Mouse (Mus musculus) granulocyte monocyte progenitor cell, adult 5-6 weeks (primary cell): ENCODE results near the gene Azgp1. TPM values are rescaled to one million over a fixed set of nuclear protein-coding genes. Genes with fewer than 3 reads are reported as not detected.
"Not testable (repeated sequence)": the region's sequence is repeated elsewhere in the genome, so short reads cannot be mapped to it uniquely, and the experiment has no call there.

Experiments used
- ATAC-seq: replicated peaks from 2 replicates; pipeline ENCODE4 v1.8.0; 2016; ENCODE audit warnings: mild to moderate bottlenecking, moderate TSS enrichment, inconsistent platforms; ENCODE audit not compliant: poor library complexity, severe bottlenecking
- total RNA-seq, 2 experiments: library from RNA; stranded (forward) in 1 of 2; stranded (reverse) in 1 of 2; fragments of 200-712, 200-1000 nt in 1 of 2; fragments of >200 nt in 1 of 2; fragmentation: Nextera tagmentation in 1 of 2; gene quantifications; 2 replicates each; pipeline ENCODE4 v1.2.3; 2014 to 2017

The Azgp1 gene
- total RNA-seq (2014; fragmentation: Nextera tagmentation) (not detected in 2 replicates), total RNA-seq (2017) (not detected in 2 replicates)

- no peak for ATAC-seq
Observed at GRCm38 (mm10) chr5:137981300-137981699, at the start of gene Azgp1. Azgp1 (plus strand) TSS chr5:137981520.

GRCm38 (mm10) chr5:137933934-137934333 lies 47.4 kb upstream of the Azgp1 start:
- ATAC-seq = not testable (repeated sequence)

DNA sequence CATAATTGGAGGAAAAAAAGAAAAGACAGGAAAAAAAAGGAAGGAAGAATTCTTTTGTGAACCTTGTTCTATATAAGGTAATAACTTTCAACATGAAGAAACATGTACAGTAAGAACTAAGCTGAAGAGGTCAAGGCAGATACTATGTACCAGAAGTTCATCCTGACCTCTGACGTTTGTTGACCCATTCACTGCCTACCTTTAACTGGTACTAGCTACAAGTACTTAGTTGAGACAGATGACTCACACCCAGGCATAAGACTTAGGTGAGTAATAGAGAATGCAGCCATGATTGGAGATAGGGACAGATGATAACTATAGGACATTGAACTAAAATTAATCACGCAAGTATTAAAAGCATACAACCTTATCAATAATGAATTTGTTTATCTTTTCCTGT lies 44.8 kb upstream of the Azgp1 start:
- no peak for ATAC-seq

DNA sequence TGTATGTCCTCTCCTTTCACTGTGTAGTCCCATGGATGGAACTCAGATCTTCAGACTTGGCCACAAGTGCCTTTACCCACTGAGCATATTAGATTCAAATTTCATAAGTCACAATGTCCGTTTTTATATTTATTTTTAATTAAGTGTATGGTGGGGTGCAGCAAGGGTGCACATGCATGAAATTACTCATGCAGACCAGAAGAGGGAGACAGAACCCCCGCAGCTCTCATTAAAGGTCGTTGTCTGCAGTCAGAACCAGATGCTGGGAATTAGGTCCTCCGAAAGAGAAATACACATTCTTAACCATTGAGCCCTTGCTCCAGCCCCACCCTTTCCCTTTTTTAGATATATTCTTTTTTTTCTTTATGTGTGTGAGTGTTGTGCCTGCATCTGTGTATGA lies 44.1 kb upstream of the Azgp1 start:
- no peak for ATAC-seq

DNA sequence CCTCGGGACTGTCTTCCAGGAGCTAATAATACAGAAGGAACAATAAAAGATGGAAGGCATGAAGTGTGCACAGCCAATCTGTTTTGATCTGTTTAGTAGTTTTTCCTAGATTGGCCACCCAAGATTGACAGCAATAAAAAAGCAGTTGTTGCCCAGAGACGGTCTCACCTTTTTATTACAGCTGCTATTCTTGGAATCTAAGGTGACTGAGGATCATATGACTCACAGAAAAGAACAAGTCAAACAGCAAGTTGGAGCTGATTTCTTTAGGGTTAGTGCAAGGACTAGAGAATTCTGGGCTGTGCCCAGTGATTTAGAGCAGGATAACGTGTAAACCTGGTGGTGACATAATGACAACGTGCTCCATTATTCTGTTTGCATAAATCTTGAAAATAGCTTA lies 40.4 kb upstream of the Azgp1 start:
- no peak for ATAC-seq

DNA sequence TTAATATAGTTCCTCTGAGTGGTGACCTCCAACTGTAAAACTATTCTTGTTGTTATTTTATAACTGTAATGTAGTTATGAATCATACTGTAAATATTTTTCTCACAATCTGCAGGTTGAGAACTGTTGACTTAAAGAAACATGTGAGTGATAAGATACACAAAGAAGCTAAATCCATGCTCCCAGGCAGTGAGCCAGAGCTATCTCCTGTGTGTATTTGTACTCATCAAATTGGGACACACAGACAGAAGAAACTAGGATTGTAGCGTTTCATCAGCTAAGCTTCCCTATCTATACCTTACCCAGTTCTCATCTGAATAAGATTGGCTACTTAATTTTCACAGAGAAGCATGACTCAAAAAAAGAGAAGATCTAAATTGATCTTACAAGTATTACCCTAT lies 38.2 kb upstream of the Azgp1 start:
- no peak for ATAC-seq

DNA sequence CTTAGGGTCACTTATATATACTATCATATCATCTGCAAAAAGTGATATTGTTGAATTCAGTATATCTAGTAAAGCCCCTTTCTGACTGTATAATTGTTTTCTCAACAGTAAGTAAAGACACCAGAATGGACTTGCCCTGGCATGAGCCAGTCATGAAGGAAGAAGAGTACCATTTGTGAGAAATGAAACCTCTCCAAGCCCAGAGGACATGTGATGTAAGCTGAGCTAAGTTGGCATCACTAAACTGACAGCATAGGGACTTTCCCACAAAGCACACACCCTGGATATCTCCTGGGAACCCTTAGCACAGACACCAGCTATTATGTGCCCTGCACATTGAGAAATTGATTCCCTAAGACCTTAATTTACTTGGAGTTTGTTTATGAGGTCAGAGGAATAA lies 34.0 kb upstream of the Azgp1 start:
- no peak for ATAC-seq

DNA sequence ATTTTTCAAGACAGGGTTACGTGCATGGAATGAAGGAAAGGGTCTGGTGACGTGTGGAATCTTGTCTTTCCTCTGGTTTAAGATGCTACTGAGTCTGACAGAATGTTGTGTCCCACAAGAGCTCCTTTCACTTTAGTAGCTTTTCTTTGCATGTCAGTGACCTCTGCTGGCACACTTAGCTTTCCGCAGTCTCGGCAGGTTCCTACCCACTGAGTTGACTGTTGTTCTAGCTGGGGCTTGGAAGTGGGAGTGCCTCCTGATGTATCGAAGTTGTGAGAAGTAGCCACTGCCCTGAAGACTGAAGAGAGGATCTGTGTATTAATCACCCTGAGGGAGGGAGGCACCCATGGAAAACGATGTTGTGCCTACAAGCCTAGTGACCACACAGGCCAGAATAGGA lies 30.1 kb upstream of the Azgp1 start:
- ATAC-seq = no peak

GRCm38 (mm10) chr5:137956404-137956803 lies 24.9 kb upstream of the Azgp1 start:
- no peak for ATAC-seq

DNA sequence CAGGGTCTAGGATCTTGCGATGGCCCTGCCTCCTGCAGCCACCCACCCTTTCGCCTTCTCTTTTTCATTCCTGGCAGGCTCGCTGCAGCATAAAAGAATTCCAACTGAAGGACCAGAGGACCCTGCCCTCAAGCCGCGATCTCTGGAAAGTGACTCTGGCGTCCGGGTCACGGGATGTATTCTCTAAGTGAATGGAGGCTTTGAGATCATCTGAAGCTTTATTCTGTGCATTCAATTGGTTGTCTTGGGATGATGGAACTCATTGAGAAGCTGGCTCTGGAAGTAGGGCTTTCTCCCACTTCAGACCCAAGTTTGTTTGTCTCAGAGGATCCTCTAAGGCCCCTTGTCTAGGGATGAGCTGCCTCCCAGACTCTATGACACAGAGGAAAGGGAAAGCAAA lies 18.4 kb upstream of the Azgp1 start, which contains the start of gene Gjc3:
Gene Gjc3 (minus strand): TSS at position 154 of the 400 bp plus-strand sequence.
- ATAC-seq = no peak

- ATAC-seq = no peak
Observed at GRCm38 (mm10) chr5:137966492-137966891, 14.8 kb upstream of the Azgp1 start.

GRCm38 (mm10) chr5:137973161-137973560 lies 8.2 kb upstream of the Azgp1 start:
- ATAC-seq = no peak

- ATAC-seq = no peak
Observed at GRCm38 (mm10) chr5:137973738-137974137, 7.6 kb upstream of the Azgp1 start.

- no peak for ATAC-seq
Observed at GRCm38 (mm10) chr5:137974724-137975123, 6.6 kb upstream of the Azgp1 start.

DNA sequence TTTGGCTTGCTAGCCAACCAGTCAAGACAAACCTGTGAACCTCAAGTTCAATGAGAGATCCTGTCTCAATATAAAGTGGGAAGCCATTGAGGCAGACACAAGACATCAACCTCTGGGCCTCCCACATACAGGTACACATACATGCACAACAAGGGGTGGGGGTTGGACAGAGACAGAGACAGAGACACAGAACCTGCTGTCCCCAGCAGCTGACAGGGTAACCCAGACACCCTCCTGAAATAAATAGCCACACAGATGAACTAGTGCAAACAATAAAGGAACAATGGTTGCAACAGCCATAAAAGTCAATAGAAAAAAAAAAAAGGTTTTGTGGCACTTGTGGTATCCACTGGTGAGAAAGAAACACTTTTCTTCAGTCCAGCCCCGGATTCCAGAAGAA lies 5.9 kb upstream of the Azgp1 start:
- ATAC-seq = no peak

- ATAC-seq = no peak
Observed at GRCm38 (mm10) chr5:137977291-137977690, 4.0 kb upstream of the Azgp1 start.

GRCm38 (mm10) chr5:137979081-137979480 lies 2.2 kb upstream of the Azgp1 start:
- ATAC-seq = no peak

- no peak for ATAC-seq
Observed at GRCm38 (mm10) chr5:137986351-137986750, 5.0 kb downstream of the Azgp1 start.

GRCm38 (mm10) chr5:138009437-138009836 lies 28.1 kb downstream of the Azgp1 start:
- ATAC-seq = no peak

GRCm38 (mm10) chr5:138012382-138012781 lies 31.1 kb downstream of the Azgp1 start:
- ATAC-seq = no peak

DNA sequence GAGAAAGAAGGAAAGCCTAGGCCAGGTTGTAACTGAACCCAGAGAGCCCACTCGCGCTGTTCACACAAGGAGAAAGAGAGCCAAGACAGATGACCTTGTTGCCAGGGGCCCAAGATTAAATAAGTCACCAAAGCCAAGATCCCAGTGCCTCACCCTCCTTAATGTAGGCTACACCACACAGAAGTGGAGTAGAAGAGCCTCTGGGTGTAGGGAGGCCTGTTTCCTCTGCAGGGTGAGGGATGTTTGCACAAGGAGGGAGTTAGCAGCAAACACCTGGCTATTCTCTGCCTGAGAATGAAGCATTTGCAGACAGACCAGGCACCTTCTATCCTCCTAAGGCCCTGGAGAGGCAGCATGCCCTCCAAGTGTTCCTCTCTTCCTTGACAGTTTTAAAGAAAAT lies 35.2 kb downstream of the Azgp1 start:
- no peak for ATAC-seq

- no peak for ATAC-seq
Observed at GRCm38 (mm10) chr5:138016997-138017396, 35.7 kb downstream of the Azgp1 start.

DNA sequence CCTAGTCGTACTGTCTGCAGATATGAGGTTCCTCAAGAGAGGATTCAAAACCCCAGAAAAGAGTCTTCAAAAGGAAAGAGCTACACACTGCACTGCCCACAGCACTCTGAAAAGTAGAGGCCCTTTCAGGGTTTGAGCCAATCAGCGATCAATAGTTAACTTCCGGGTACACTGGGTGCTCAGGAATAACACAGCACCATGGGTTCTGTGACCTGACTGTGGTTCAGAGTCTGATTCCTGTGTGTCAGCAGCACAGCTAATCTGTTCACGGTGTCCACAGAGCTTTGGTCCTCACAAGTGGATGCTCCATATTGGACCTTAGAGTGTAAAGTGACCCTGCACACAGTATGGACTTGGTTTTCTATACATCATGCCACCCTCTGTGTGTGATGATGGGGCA lies 38.3 kb downstream of the Azgp1 start:
- not testable (repeated sequence) for ATAC-seq
